Mouse (Mus musculus) hematopoietic multipotent progenitor cell, adult 10-12 weeks (in vitro differentiated cells): Measurements from ENCODE around the gene Fam187b. TPM values are rescaled to one million over a fixed set of nuclear protein-coding genes. Genes with fewer than 3 reads are reported as not detected.

Experiments used
- polyA plus RNA-seq: library from polyadenylated mRNA; stranded (reverse); fragments of >175 nt; gene quantifications from 2 replicates; pipeline ENCODE4 v1.2.3, GENCODE M21; 2012; ENCODE audit warnings: low replicate concordance

The Fam187b gene
- polyA plus RNA-seq: 0.07 and 0.18 TPM in 2 replicates

GRCm38 (mm10) chr7:30973501-30974289 is at the start of gene Fam187b:
Gene Fam187b, plus strand, starts transcription at chr7:30973790.

GRCm38 (mm10) chr7:30924581-30924980 is 49.0 kb upstream of the Fam187b start, which contains the start of gene Hamp2:
Gene Hamp2, minus strand, starts transcription at chr7:30924681.

GRCm38 (mm10) chr7:30943909-30944635 is 29.5 kb upstream of the Fam187b start, which contains the start of gene Hamp:
Gene Hamp, minus strand, starts transcription at chr7:30944032.

GRCm38 (mm10) chr7:30956756-30957366 is 16.7 kb upstream of the Fam187b start, which contains the start of gene Usf2:
Gene Usf2, minus strand, starts transcription at chr7:30956803.

GRCm38 (mm10) chr7:30973251-30973500 is 414 bp upstream of the Fam187b start, which contains the start of gene Lsr:
Gene Lsr, minus strand, starts transcription at chr7:30973464.

Other genes starting within 250 kb of the Fam187b start
- 45.8 and 81.6 TPM in 2 replicates for gene Tmem147, start 244.2 kb upstream of the Fam187b start, polyA plus RNA-seq
- 0.08 TPM in 1 of 2 replicates, not detected in the other for gene Gapdhs, start 230.1 kb upstream of the Fam187b start, polyA plus RNA-seq
- gene Sbsn, start 222.3 kb upstream of the Fam187b start, polyA plus RNA-seq: 0.57 and 0.62 TPM in 2 replicates
- gene Dmkn, start 210.0 kb upstream of the Fam187b start, polyA plus RNA-seq: not detected in 2 replicates
- gene Krtdap, start 185.9 kb upstream of the Fam187b start, polyA plus RNA-seq: not detected in 2 replicates
- gene Ffar2, start 150.0 kb upstream of the Fam187b start, polyA plus RNA-seq: 14.6 and 29.3 TPM in 2 replicates
- gene Ffar3, start 117.6 kb upstream of the Fam187b start, polyA plus RNA-seq: 0.22 and 0.35 TPM in 2 replicates
- 15.4 and 23.8 TPM in 2 replicates for gene Ffar1, start 112.2 kb upstream of the Fam187b start, polyA plus RNA-seq
- 64.8 and 456 TPM in 2 replicates for gene Cd22, start 93.4 kb upstream of the Fam187b start, polyA plus RNA-seq
- gene Mag, start 58.9 kb upstream of the Fam187b start, polyA plus RNA-seq: 2.7 and 3.1 TPM in 2 replicates
- gene Hamp2, start 49.1 kb upstream of the Fam187b start, polyA plus RNA-seq: not detected in 2 replicates
- gene Hamp, start 29.8 kb upstream of the Fam187b start, polyA plus RNA-seq: not detected in 2 replicates
- gene Usf2, start 17.0 kb upstream of the Fam187b start, polyA plus RNA-seq: 151 and 188 TPM in 2 replicates
- gene Lsr, start 326 bp upstream of the Fam187b start, polyA plus RNA-seq: 4.8 and 9.2 TPM in 2 replicates
- gene Fxyd5, start 68.7 kb downstream of the Fam187b start, polyA plus RNA-seq: 668 and 903 TPM in 2 replicates
- gene Fxyd7, start 77.7 kb downstream of the Fam187b start, polyA plus RNA-seq: 1.7 and 2.9 TPM in 2 replicates
- gene Fxyd1, start 83.4 kb downstream of the Fam187b start, polyA plus RNA-seq: 8.0 and 11.6 TPM in 2 replicates
- 0.08 and 0.24 TPM in 2 replicates for gene Lgi4, start 85.6 kb downstream of the Fam187b start, polyA plus RNA-seq
- not detected in 2 replicates for gene Fxyd3, start 102.9 kb downstream of the Fam187b start, polyA plus RNA-seq
- 2.6 and 9.2 TPM in 2 replicates for gene Hpn, start 141.5 kb downstream of the Fam187b start, polyA plus RNA-seq
- 8.6 and 26.1 TPM in 2 replicates for gene Scn1b, start 153.2 kb downstream of the Fam187b start, polyA plus RNA-seq
- gene Gramd1a, start 182.1 kb downstream of the Fam187b start, polyA plus RNA-seq: 291 and 896 TPM in 2 replicates